Mouse (Mus musculus): ENCODE measurements around the gene Mapk1ip1. TPM values are rescaled to one million over a fixed set of nuclear protein-coding genes. Genes with fewer than 3 reads are reported as not detected.

Gene Mapk1ip1
- polyA plus RNA-seq, 1 experiment from 2014 or later = 16.0 TPM

- Histone ChIP-seq H3K27ac (ENCODE audit: low read depth) (no peak overlapping the region), H3K4me2 (ENCODE audit: low read length) (peak overlapping the region; percentile 82), H3K27me3 (replicated peaks; ENCODE audit: control insufficient read depth, insufficient read depth, low read length) (no peaks in the 10 kb centered on the region), H3K4me3 (ENCODE audit: low read depth, low read length) (peak overlapping the region; percentile 98), H3K9ac (ENCODE audit: low read length) (0 out of 2 replicates have a peak overlapping the region, but pooled peaks have one; percentile 91), H3K9me3 (ENCODE audit: control insufficient read depth, low read length) (no peaks in the 10 kb centered on the region), H3K36me3 (ENCODE audit: control insufficient read depth, insufficient read depth, low read length) (peaks cover 5% of the 10 kb centered on the region; the same call in 1 of the 2 replicates), H3K4me1 (replicated peaks; ENCODE audit: control insufficient read depth, insufficient read depth, low read length) (peaks cover 17% of the 10 kb centered on the region)
- ATAC-seq (replicated peaks; ENCODE audit: low FRiP score, low TSS enrichment, low read depth) (no peak), DNase-seq (ENCODE audit: low spot score) (no peak)
- 37% methylated on average over 8 of the region's 8 CpGs for WGBS
These were observed 962 bp downstream of the Mapk1ip1 start for GRCm38 (mm10) chr7:138845111-138845510.

DNA sequence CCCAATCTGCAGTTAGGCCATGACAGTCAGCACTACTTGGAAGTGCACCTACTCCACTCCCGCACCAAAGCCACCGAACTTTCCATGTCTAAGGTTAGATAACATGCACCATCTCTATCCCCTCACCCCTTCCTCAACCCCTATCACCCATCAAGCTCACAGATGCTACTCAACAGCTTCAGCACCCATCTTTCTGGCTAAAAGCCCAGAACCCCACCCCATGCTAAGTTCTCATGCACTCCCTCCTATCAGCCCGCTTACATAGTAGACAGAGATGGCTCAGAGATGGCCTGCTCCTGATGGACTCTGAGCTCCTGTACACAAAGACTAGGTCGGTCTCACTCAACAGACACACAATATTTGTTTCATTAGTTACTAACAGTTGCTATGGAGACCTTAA lies 2.7 kb downstream of the Mapk1ip1 start:
- whole genome bisulfite sequencing = 92% methylated on average over 4 of the region's 4 CpGs
- no peaks in the 10 kb centered on the region for H3K9me3 ChIP-seq (ENCODE audit: control insufficient read depth, low read length)
- no peak overlapping the region for H3K4me2 ChIP-seq (ENCODE audit: low read length)
- H3K27me3 ChIP-seq (replicated peaks; ENCODE audit: control insufficient read depth, insufficient read depth, low read length) = no peaks in the 10 kb centered on the region
- 0 out of 2 replicates have a peak, but pooled peaks cover 4% of the 10 kb centered on the region for H3K36me3 ChIP-seq (ENCODE audit: control insufficient read depth, insufficient read depth, low read length)
- DNase-seq (ENCODE audit: low spot score) (no peak), ATAC-seq (replicated peaks; ENCODE audit: low FRiP score, low TSS enrichment, low read depth) (no peak)
- H3K4me1 ChIP-seq (replicated peaks; ENCODE audit: control insufficient read depth, insufficient read depth, low read length) = peaks cover 17% of the 10 kb centered on the region
- 0 out of 2 replicates have a peak overlapping the region, but pooled peaks have one; percentile 7 for H3K9ac ChIP-seq (ENCODE audit: low read length)
- no peak overlapping the region for H3K4me3 ChIP-seq (ENCODE audit: low read depth, low read length)
- H3K27ac ChIP-seq (ENCODE audit: low read depth) = no peak overlapping the region

GRCm38 (mm10) chr7:138841436-138842151 lies 4.5 kb downstream of the Mapk1ip1 start:
- Histone ChIP-seq H3K27me3 (replicated peaks; ENCODE audit: control insufficient read depth, insufficient read depth, low read length) (no peaks in the 10 kb centered on the region), H3K4me1 (replicated peaks; ENCODE audit: control insufficient read depth, insufficient read depth, low read length) (peaks cover 11% of the 10 kb centered on the region), H3K9me3 (ENCODE audit: control insufficient read depth, low read length) (no peaks in the 10 kb centered on the region), H3K27ac (ENCODE audit: low read depth) (no peak overlapping the region), H3K36me3 (ENCODE audit: control insufficient read depth, insufficient read depth, low read length) (peaks cover 6% of the 10 kb centered on the region), H3K4me2 (ENCODE audit: low read length) (no peak overlapping the region), H3K4me3 (ENCODE audit: low read depth, low read length) (no peak overlapping the region), H3K9ac (ENCODE audit: low read length) (no peak overlapping the region)
- DNase-seq (ENCODE audit: low spot score) (no peak), ATAC-seq (replicated peaks; ENCODE audit: low FRiP score, low TSS enrichment, low read depth) (no peak)
- 60% methylated on average over 3 of the region's 3 CpGs for whole genome bisulfite sequencing

DNA sequence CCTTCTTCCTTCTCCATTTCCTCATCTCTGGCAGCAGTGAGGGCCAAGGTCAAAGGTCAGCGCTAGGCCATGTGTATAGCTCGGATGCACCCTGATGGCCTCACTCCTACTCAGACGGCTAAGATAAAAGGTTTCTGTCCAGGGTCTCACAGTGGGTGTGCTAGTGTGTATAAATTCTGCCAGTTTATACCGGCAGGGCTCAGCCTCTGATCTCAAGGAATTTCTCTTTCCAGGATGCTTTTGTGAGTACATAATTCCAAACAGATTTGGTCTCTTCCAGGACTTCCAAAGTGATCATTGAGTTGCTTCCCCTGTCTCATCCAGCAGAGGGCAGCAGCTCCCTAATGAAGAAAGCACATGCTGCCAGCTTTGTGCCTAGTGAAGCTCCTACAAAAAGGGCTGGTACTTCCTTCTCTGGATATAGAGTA lies 5.5 kb downstream of the Mapk1ip1 start:
- no peak overlapping the region for H3K4me2 ChIP-seq (ENCODE audit: low read length)
- peaks cover 15% of the 10 kb centered on the region for H3K36me3 ChIP-seq (ENCODE audit: control insufficient read depth, insufficient read depth, low read length)
- H3K4me1 ChIP-seq (replicated peaks; ENCODE audit: control insufficient read depth, insufficient read depth, low read length) = peaks cover 11% of the 10 kb centered on the region
- H3K9ac ChIP-seq (ENCODE audit: low read length) = no peak overlapping the region
- no peaks in the 10 kb centered on the region for H3K9me3 ChIP-seq (ENCODE audit: control insufficient read depth, low read length)
- 39% methylated on average over 4 of the region's 4 CpGs for WGBS
- no peak overlapping the region for H3K27ac ChIP-seq (ENCODE audit: low read depth)
- no peaks in the 10 kb centered on the region for H3K27me3 ChIP-seq (replicated peaks; ENCODE audit: control insufficient read depth, insufficient read depth, low read length)
- ATAC-seq (replicated peaks; ENCODE audit: low FRiP score, low TSS enrichment, low read depth) = no peak
- H3K4me3 ChIP-seq (ENCODE audit: low read depth, low read length) = no peak overlapping the region
- peak; percentile 88 for DNase-seq (ENCODE audit: low spot score)

DNA sequence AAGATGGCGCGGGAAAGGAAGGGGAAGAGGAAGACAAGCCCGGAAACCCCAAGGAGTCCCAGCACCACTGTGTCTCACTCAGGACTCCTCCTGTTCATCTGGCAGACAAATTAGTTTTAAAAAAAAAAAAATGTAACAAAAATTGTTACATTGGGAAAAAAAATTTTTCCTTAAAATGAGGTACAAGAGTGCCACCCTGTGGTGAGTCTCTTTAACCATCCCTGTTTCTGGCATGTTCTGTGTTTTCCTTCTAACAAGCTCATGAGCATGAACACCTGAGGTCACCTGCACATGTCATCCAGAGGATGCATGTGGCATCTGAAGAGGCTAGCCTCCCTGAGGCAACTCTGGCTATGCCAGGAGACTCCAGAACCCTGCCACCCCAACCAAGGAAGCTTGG lies 11.0 kb downstream of the Mapk1ip1 start:
- WGBS = 81% methylated on average over 3 of the region's 3 CpGs
- Histone ChIP-seq H3K4me2 (ENCODE audit: low read length) (no peak overlapping the region), H3K36me3 (ENCODE audit: control insufficient read depth, insufficient read depth, low read length) (peaks cover 17% of the 10 kb centered on the region), H3K9me3 (ENCODE audit: control insufficient read depth, low read length) (no peaks in the 10 kb centered on the region), H3K27me3 (replicated peaks; ENCODE audit: control insufficient read depth, insufficient read depth, low read length) (no peaks in the 10 kb centered on the region), H3K27ac (ENCODE audit: low read depth) (no peak overlapping the region), H3K4me1 (replicated peaks; ENCODE audit: control insufficient read depth, insufficient read depth, low read length) (no peaks in the 10 kb centered on the region), H3K9ac (ENCODE audit: low read length) (no peak overlapping the region), H3K4me3 (ENCODE audit: low read depth, low read length) (no peak overlapping the region)
- ATAC-seq (replicated peaks; ENCODE audit: low FRiP score, low TSS enrichment, low read depth) = no peak
- DNase-seq (ENCODE audit: low spot score) = no peak

GRCm38 (mm10) chr7:138827812-138828211 lies 18.3 kb downstream of the Mapk1ip1 start:
- 16% methylated on average over 11 of the region's 11 CpGs for WGBS
- no peaks in the 10 kb centered on the region for H3K9me3 ChIP-seq (ENCODE audit: control insufficient read depth, low read length)
- H3K36me3 ChIP-seq (ENCODE audit: control insufficient read depth, insufficient read depth, low read length) = no peaks in the 10 kb centered on the region
- DNase-seq (ENCODE audit: low spot score) = peak; percentile 83
- H3K4me3 ChIP-seq (ENCODE audit: low read depth, low read length) = no peak overlapping the region
- H3K27ac ChIP-seq (ENCODE audit: low read depth) = no peak overlapping the region
- ATAC-seq (replicated peaks; ENCODE audit: low FRiP score, low TSS enrichment, low read depth) = no peak
- H3K27me3 ChIP-seq (replicated peaks; ENCODE audit: control insufficient read depth, insufficient read depth, low read length) = no peaks in the 10 kb centered on the region
- H3K4me2 ChIP-seq (ENCODE audit: low read length) = no peak overlapping the region
- H3K9ac ChIP-seq (ENCODE audit: low read length) = no peak overlapping the region
- H3K4me1 ChIP-seq (replicated peaks; ENCODE audit: control insufficient read depth, insufficient read depth, low read length) = no peaks in the 10 kb centered on the region

- no peak overlapping the region for H3K4me3 ChIP-seq (ENCODE audit: low read depth, low read length)
- no peak overlapping the region for H3K27ac ChIP-seq (ENCODE audit: low read depth)
- no peak overlapping the region for H3K9ac ChIP-seq (ENCODE audit: low read length)
- H3K4me1 ChIP-seq (replicated peaks; ENCODE audit: control insufficient read depth, insufficient read depth, low read length) = no peaks in the 10 kb centered on the region
- ATAC-seq (replicated peaks; ENCODE audit: low FRiP score, low TSS enrichment, low read depth) = no peak
- H3K9me3 ChIP-seq (ENCODE audit: control insufficient read depth, low read length) = no peaks in the 10 kb centered on the region
- no peaks in the 10 kb centered on the region for H3K36me3 ChIP-seq (ENCODE audit: control insufficient read depth, insufficient read depth, low read length)
- WGBS = 76% methylated on average over 19 of the region's 19 CpGs
- no peaks in the 10 kb centered on the region for H3K27me3 ChIP-seq (replicated peaks; ENCODE audit: control insufficient read depth, insufficient read depth, low read length)
- DNase-seq (ENCODE audit: low spot score) = no peak
- H3K4me2 ChIP-seq (ENCODE audit: low read length) = no peak overlapping the region
These were observed 20.9 kb downstream of the Mapk1ip1 start for GRCm38 (mm10) chr7:138824995-138825756.

DNA sequence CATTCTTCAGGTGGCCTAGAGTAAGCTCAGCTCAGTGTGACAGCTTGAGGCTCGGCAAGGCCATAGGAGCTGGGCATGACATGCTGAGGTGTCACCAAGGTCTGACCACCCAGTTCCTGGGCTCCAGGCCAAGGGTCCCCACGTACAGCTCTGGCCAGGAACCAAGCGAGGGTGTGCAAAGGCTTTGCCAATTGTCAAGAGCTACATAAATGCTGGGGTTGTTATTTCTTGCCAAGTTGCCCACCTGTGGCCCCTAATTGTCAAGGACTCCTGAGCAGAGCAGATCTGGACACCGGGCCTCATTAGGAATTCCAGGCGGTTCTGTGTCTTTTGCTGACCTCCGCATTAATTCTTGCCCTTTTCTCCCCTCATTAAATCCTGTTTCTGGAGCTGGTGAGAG lies 21.6 kb downstream of the Mapk1ip1 start:
- no peak overlapping the region for H3K4me2 ChIP-seq (ENCODE audit: low read length)
- H3K27ac ChIP-seq (ENCODE audit: low read depth) = no peak overlapping the region
- H3K36me3 ChIP-seq (ENCODE audit: control insufficient read depth, insufficient read depth, low read length) = no peaks in the 10 kb centered on the region
- no peak for ATAC-seq (replicated peaks; ENCODE audit: low FRiP score, low TSS enrichment, low read depth)
- H3K4me3 ChIP-seq (ENCODE audit: low read depth, low read length) = no peak overlapping the region
- no peak for DNase-seq (ENCODE audit: low spot score)
- H3K4me1 ChIP-seq (replicated peaks; ENCODE audit: control insufficient read depth, insufficient read depth, low read length) = no peaks in the 10 kb centered on the region
- H3K27me3 ChIP-seq (replicated peaks; ENCODE audit: control insufficient read depth, insufficient read depth, low read length) = no peaks in the 10 kb centered on the region
- H3K9me3 ChIP-seq (ENCODE audit: control insufficient read depth, low read length) = no peaks in the 10 kb centered on the region
- 81% methylated on average over 6 of the region's 6 CpGs for WGBS
- no peak overlapping the region for H3K9ac ChIP-seq (ENCODE audit: low read length)
